Mouse (Mus musculus) myocyte (in vitro differentiated cells): ENCODE data around the gene Arl6ip5. TPM values are rescaled to one million over a fixed set of nuclear protein-coding genes. Genes with fewer than 3 reads are reported as not detected.

Experiments
- H3K27me3 ChIP-seq: one replicate; pipeline ENCODE4 v1.6.1; 2011; ENCODE audit not compliant: control insufficient read depth, insufficient read depth, insufficient read length
- H3K36me3 ChIP-seq: one replicate; pipeline ENCODE4 v1.6.1; 2011; ENCODE audit not compliant: control insufficient read depth, insufficient read depth
- H3K4me2 ChIP-seq: one replicate; pipeline ENCODE4 v1.6.1; 2011; ENCODE audit warnings: low read depth, control low read depth
- H3K4me3 ChIP-seq: one replicate; pipeline ENCODE4 v1.5.1; 2011; ENCODE audit warnings: mild to moderate bottlenecking, control low read depth, moderate library complexity
- H3K79me2 ChIP-seq: one replicate; pipeline ENCODE4 v1.6.1; 2011; ENCODE audit not compliant: control insufficient read depth, insufficient read depth
- H3ac ChIP-seq: one replicate; pipeline ENCODE4 v1.6.1; 2011; ENCODE audit not compliant: control insufficient read depth, insufficient read length
- CEBPB ChIP-seq: IDR thresholded peaks from 2 replicates; pipeline ENCODE4 v1.6.1; 2011; ENCODE audit warnings: mild to moderate bottlenecking, moderate library complexity; ENCODE audit not compliant: poor library complexity, insufficient read depth, severe bottlenecking
- E2F4 ChIP-seq: IDR thresholded peaks from one replicate; pipeline ENCODE4 v1.6.1; 2011; ENCODE audit warnings: mild to moderate bottlenecking, control low read depth, moderate library complexity; ENCODE audit not compliant: insufficient read depth
- MAX ChIP-seq: IDR thresholded peaks from one replicate; pipeline ENCODE4 v1.6.1; 2011; ENCODE audit warnings: low read depth, mild to moderate bottlenecking, control low read depth
- MYOD1 ChIP-seq, 3 experiments: IDR thresholded peaks; one replicate each; pipeline ENCODE4 v1.6.1; 2011; ENCODE audit warnings: control low read depth in 2 of 3, low read depth in 2 of 3, mild to moderate bottlenecking in 2 of 3, moderate library complexity in 1 of 3; ENCODE audit not compliant: insufficient read length in 2 of 3, control insufficient read depth in 1 of 3
- MYOG ChIP-seq, 3 experiments: IDR thresholded peaks; one replicate each; pipeline ENCODE4 v1.6.1; 2011; ENCODE audit warnings: control low read depth in 2 of 3, low read depth in 2 of 3, mild to moderate bottlenecking in 2 of 3; ENCODE audit not compliant: insufficient read length in 2 of 3, control insufficient read depth in 1 of 3, insufficient read depth in 1 of 3
- POLR2A ChIP-seq: IDR thresholded peaks from one replicate; pipeline ENCODE4 v1.6.1; 2011; ENCODE audit warnings: low read depth, mild to moderate bottlenecking, control low read depth, moderate library complexity; ENCODE audit not compliant: insufficient read length
- POLR2AphosphoS2 ChIP-seq: IDR thresholded peaks from one replicate; pipeline ENCODE4 v1.6.1; 2011; ENCODE audit warnings: low read depth, control low read depth; ENCODE audit not compliant: insufficient read length
- REST ChIP-seq: IDR thresholded peaks from one replicate; pipeline ENCODE4 v1.6.1; 2011; ENCODE audit warnings: mild to moderate bottlenecking, control low read depth, moderate library complexity; ENCODE audit not compliant: insufficient read depth, insufficient read length
- SRF ChIP-seq: IDR thresholded peaks from one replicate; pipeline ENCODE4 v1.6.1; 2011; ENCODE audit warnings: low read depth; ENCODE audit not compliant: control insufficient read depth, insufficient read length
- TCF12 ChIP-seq: IDR thresholded peaks from one replicate; pipeline ENCODE4 v1.6.1; 2011; ENCODE audit warnings: mild to moderate bottlenecking, control low read depth; ENCODE audit not compliant: poor library complexity, insufficient read depth, severe bottlenecking
- TCF3 ChIP-seq: IDR thresholded peaks from one replicate; pipeline ENCODE4 v1.6.1; 2011; ENCODE audit warnings: low read depth, control low read depth; ENCODE audit not compliant: insufficient read length
- USF1 ChIP-seq: IDR thresholded peaks from one replicate; pipeline ENCODE4 v1.6.1; 2011; ENCODE audit warnings: low read depth, mild to moderate bottlenecking, control low read depth, moderate library complexity
- polyA plus RNA-seq: library from polyadenylated mRNA; unstranded; fragments of >200 nt; fragmentation: generic; extraction: Trizol; gene quantifications from one replicate; pipeline ENCODE4 v1.2.1, GENCODE M21; 2012; ENCODE audit warnings: missing spikeins

Gene Arl6ip5
- polyA plus RNA-seq = 750 TPM

DNA sequence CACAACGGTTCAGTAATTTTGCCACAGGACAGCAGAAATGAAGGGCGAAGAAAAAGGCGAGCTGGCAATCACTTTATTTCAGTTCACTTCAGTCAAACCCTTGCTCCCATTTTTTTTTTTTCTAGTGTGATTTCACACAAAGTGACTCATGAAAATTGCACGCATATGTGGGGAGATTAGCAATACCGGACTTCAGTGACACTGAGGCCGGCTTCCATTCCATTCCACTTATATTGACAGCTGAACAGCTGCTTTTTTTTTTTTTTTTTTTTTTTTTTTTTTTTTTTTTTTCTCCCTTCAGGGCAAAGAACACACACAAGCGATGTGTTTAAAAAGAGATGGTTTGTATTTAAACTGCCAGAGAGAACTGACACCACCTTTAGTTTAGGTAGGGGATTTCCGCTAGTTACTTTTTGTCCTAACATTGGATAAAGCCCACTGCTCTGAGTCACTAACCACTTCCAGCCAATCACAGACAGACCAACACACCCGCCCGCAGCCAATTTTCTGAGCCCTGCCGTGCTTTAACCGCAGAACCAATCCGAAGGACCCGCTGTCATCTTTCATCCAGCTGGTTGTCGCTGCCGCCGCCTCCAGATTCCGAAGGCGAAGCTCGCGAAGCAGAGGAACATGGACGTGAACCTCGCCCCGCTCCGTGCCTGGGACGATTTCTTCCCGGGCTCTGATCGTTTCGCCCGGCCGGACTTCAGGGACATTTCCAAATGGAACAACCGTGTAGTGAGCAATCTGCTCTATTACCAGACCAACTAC is at the start of gene Arl6ip5:
Arl6ip5 (plus strand) TSS at position 499 of the 771 bp plus-strand sequence.
- Histone ChIP-seq H3K4me3 (peak within 1 kb of the TSS; percentile 90), H3K36me3 (peaks cover 16% of the 10 kb centered on the region), H3K27me3 (no peaks in the 10 kb centered on the region), H3K4me2 (peak within 1 kb of the TSS; percentile 79), H3ac (peak within 1 kb of the TSS; percentile 57), H3K79me2 (peaks cover 46% of the 10 kb centered on the region)
- TF ChIP-seq MAX (no peak), REST (no peak), E2F4 (peak; percentile 17), MYOD1 (IDR thresholded peaks at IDR 0.05; ENCODE audit: control insufficient read depth in 1 of 3, insufficient read length in 2 of 3, low read depth in 2 of 3) (peak; percentile 25 to 45 (median 34)), CEBPB (peak; percentile 53; the same call in 1 of the 2 replicates), POLR2AphosphoS2 (peak; percentile 74), TCF12 (peak; percentile 23), TCF3 (no peak), POLR2A (peak; percentile 80), MYOG (IDR thresholded peaks at IDR 0.05; ENCODE audit: control insufficient read depth in 1 of 3, insufficient read depth in 1 of 3, insufficient read length in 2 of 3, low read depth in 2 of 3) (peak in 1 of 3 experiments; percentile 79)

DNA sequence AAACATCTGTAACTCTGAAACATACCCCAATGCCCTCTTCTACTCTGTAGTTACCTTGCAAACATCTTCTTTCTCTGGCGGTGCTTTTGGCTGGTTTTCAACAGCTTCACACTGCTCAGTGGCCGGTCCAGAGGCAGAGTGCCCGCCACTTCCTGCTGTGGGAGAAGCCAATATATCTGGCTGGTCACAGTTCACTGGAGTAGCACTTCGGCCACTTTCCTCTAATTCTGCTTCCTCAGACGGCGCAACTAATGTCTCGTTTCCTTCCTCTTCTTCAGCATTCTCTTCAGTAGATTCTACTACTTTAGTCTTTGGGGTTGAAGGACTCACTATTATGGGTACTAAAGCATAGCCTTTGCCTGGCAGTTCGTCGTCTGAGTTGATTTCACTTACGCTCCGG is 34.8 kb upstream of the Arl6ip5 start:
- no peak for TF ChIP-seq CEBPB
- TF ChIP-seq USF1 = no peak
- no peak for TF ChIP-seq TCF3
- no peak for TF ChIP-seq E2F4
- no peak for TF ChIP-seq POLR2A
- TF ChIP-seq TCF12 = no peak
- no peak for TF ChIP-seq MYOG (IDR thresholded peaks at IDR 0.05; ENCODE audit: control insufficient read depth in 1 of 3, insufficient read depth in 1 of 3, insufficient read length in 2 of 3, low read depth in 2 of 3)
- no peak for TF ChIP-seq MYOD1 (IDR thresholded peaks at IDR 0.05; ENCODE audit: control insufficient read depth in 1 of 3, insufficient read length in 2 of 3, low read depth in 2 of 3)
- no peak for TF ChIP-seq MAX
- TF ChIP-seq SRF = no peak
- TF ChIP-seq REST = no peak
- no peak for TF ChIP-seq POLR2AphosphoS2
- H3K4me2 ChIP-seq = no peak overlapping the region
- no peak overlapping the region for H3ac ChIP-seq
- no peak overlapping the region for H3K4me3 ChIP-seq
- peaks cover 47% of the 10 kb centered on the region for H3K36me3 ChIP-seq
- peaks cover 56% of the 10 kb centered on the region for H3K79me2 ChIP-seq
- no peaks in the 10 kb centered on the region for H3K27me3 ChIP-seq

DNA sequence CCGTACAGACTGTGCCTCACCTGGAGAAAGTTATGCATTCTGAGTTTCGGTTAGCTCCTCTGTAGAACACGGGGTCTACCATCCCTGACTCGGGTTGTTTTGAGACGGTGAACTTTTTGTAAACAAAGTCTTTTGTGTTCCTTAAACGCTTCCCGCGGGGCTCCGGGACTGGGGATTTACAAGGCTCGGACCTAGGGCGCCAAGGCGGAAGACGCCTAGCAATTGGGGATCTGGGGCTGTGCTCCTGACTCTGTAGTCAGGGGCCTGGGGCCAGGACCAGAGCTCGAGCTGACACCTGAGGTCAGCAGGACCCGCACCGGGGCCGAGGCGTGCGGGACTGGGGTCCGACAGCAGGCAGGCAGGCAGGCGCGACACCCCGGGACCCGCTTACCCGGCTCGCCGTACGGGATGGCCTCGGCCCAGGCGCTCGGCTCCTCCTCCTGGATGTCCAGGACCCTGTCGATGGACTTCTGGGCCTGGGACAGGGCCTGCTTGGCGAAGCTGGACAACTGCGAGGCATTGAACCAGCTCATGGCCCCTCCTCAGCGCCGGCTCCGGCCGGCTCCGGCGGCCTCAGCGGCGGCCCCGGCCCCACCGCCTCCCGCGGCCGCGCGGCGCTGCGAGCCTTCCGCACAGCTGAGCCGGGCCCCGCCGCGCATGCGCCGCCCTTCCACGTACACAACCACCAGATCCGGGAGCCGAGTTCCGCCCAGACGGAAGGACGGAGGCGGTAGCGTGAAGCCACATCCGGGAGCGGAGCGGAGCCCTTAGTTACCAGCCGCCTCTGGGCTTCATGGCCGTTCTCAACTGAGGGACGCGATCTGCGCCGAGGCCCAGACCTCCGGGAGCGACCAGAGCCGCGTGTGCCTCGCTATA is 31.8 kb upstream of the Arl6ip5 start, which contains the start of gene Tmf1:
Tmf1 (minus strand) TSS at position 632 of the 876 bp plus-strand sequence.
- no peaks in the 10 kb centered on the region for H3K27me3 ChIP-seq
- H3K36me3 ChIP-seq = peaks cover 31% of the 10 kb centered on the region
- peaks cover 48% of the 10 kb centered on the region for H3K79me2 ChIP-seq
- H3K4me2 ChIP-seq = peak within 1 kb of the TSS; percentile 78
- TF ChIP-seq MAX (no peak), USF1 (no peak), MYOG (IDR thresholded peaks at IDR 0.05; ENCODE audit: control insufficient read depth in 1 of 3, insufficient read depth in 1 of 3, insufficient read length in 2 of 3, low read depth in 2 of 3) (peak in 1 of 3 experiments; percentile 42), E2F4 (no peak), POLR2AphosphoS2 (peak; percentile 88), CEBPB (no peak), POLR2A (peak; percentile 81), SRF (no peak), REST (no peak), TCF12 (no peak), TCF3 (no peak), MYOD1 (IDR thresholded peaks at IDR 0.05; ENCODE audit: control insufficient read depth in 1 of 3, insufficient read length in 2 of 3, low read depth in 2 of 3) (peak in 2 of 3 experiments; percentile 2 to 41)
- H3ac ChIP-seq = peak within 1 kb of the TSS; percentile 62
- H3K4me3 ChIP-seq = peak within 1 kb of the TSS; percentile 79

DNA sequence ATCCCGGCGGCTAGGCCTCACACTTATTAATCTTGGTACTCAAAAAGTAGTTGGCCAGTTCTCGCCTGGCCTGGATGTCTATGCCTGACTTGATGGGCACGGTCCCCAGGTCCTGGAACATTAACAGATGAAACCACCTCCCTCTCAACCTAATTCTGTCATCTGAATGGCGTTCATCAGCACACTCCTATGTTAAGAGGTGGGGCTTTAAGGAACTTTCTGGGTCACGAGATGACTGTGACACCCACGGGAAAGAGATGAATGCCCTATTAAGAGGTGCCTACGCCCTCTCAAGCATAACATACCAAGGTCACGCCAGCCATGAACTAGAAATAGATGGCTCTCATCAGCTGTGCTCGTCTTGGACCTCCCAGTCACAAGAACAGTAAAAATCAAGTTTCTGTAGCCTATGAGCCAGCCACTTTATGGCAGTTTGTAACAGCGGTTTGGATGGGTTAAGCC is 31.1 kb upstream of the Arl6ip5 start:
- Histone ChIP-seq H3K4me3 (peak overlapping the region; percentile 79), H3K27me3 (no peaks in the 10 kb centered on the region), H3K79me2 (peaks cover 42% of the 10 kb centered on the region), H3ac (peak overlapping the region; percentile 62), H3K36me3 (peaks cover 35% of the 10 kb centered on the region), H3K4me2 (peak overlapping the region; percentile 78)
- TF ChIP-seq SRF (peak; percentile 19), MYOD1 (IDR thresholded peaks at IDR 0.05; ENCODE audit: control insufficient read depth in 1 of 3, insufficient read length in 2 of 3, low read depth in 2 of 3) (peak in 2 of 3 experiments; percentile 18 to 48), MYOG (IDR thresholded peaks at IDR 0.05; ENCODE audit: control insufficient read depth in 1 of 3, insufficient read depth in 1 of 3, insufficient read length in 2 of 3, low read depth in 2 of 3) (peak in 2 of 3 experiments; percentile 25 to 52), POLR2AphosphoS2 (peak; percentile 56), E2F4 (no peak)
